Mouse (Mus musculus) heart, postnatal 25 days (tissue): ENCODE data around the gene Lipc. TPM values are rescaled to one million over a fixed set of nuclear protein-coding genes. Genes with fewer than 3 reads are reported as not detected.

ENCODE experiments used
- DNase-seq: peaks from one replicate; pipeline ENCODE4 v3.0.0; 2022; ENCODE audit warnings: low spot score
- intact Hi-C: fragments of 180-260 bp; cut with DNase I; formaldehyde crosslinking; loops from one replicate; pipeline ENCODE4 v1.15.1; 2025
- total RNA-seq, 2 experiments: library from RNA; stranded (reverse); gene quantifications; 2 replicates each; pipeline ENCODE4 v1.2.3; 2021

The Lipc gene
- total RNA-seq, 2 experiments from 2014 or later = 0.31 TPM; not detected in 1

DNA sequence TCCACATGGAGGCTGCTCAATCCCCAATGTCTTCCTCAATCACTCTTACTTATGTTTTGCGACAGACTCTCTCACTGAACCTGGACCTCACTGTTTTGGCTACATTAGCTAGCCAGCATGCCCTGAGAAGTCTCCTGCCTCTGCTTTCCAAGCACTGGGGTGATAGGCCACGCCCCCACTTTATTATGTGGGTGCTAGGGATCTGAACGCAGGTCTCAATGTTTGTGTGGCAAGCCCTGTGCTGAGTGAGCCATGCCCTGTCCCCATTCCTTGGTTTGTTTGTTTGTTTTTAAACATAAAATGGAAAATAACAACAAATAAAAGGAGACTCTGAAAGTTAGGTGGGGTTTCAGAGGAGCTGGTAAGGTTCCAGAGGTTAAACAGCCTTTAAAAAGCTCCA lies 7.4 kb upstream of the Lipc start:
- DNase-seq = no peak
- intact Hi-C loops = no loop called here

DNA sequence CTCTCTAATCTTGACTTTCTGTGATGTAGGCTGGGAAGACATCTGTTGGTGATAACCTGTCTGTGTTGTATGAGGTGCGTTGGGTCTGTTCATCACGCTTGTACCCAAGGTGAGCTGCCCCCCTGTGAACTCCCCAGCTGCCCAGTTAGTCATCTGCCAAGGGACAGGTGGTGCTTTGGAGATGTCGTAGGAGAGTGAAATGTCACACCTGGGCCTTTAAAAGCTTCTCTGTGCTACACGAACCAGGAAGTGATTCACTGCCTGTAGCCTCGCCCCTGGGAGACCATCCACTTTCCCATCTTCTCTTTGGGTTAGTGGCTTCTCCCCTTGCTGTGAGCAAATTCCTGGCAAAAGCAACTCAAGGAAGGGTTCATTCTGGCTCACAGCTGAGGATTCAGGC lies 6.4 kb upstream of the Lipc start:
- intact Hi-C loops = no loop called here
- no peak for DNase-seq

DNA sequence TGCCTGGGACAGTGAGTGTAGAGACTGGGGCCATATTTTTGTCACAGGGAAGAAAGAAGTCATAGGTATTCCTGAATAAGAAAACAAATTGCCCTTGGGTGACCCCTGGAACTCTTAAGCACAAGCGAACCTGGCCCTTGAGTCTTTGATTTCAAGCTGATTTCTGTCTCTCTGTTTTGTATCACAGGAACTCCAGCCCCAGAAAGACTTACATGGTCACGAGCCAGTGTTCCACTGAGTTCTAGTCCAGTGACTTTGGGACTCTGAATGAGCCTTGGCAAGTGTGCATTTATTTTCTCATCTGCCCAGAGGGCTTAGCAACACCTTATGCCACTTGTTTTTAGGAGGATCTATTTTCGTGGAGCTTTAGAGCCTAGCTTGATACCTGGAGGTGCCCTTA lies 5.7 kb upstream of the Lipc start:
- intact Hi-C loops = no loop called here
- DNase-seq = no peak

DNA sequence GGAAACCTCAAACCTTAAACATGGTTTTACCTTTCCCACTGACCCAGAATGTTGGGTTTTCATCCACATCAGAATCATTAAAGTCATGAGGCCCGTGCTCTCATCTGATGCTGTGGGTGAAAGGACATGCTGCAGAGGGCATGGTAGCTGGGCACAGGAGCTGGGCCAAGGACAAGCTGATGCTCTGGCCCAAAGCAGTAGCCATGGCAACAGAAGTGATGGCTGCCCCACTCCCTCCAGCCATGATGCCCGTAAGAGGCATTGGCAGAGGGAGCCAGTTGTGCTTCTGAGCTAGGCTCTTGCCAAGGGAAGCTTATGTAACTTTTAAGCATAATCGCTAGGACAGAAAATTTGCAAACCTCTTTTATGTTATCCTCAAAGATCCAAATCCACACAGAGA lies 2.2 kb upstream of the Lipc start:
- intact Hi-C loops = no loop called here
- DNase-seq = no peak

DNA sequence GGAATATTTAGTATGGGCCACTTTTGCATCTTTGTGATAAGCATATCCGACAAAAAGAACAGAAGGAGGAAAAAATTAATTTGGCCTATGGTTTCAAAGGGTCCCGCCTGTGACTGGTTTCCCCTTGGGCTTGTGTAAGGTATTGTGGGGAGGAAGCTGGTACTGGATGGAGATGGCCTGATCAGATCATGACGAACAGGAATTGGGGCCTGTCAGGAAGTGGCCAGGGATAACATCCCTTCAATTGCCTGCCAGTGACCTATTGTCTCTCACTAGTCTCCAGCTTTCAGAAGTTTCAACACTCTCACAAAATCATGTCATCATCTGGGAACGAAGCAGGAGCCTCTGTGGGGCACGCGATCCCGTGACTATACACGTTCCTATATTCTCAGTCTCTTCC lies 2.7 kb downstream of the Lipc start:
- no peak for DNase-seq
- intact Hi-C loops = no loop called here

DNA sequence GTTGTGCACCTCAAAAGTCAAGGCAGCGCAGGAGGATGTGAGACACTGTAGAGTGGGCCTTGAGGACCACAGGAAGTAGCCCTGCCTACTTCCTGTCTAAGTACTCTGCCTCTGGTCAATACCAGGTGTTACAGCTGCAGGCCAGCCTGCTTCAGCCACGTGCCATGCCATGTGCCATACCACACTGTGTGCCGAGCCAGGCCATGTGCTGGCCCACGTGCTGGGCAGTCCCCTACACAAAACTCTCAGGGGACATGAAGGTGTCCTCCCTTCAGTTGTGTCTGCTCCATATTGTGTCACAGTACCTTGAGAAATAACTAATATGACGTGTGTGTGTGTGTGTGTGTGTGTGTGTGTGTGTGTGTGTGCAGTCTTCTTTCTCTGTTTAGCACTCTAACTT lies 4.7 kb downstream of the Lipc start:
- no peak for DNase-seq
- intact Hi-C loops = no loop called here

DNA sequence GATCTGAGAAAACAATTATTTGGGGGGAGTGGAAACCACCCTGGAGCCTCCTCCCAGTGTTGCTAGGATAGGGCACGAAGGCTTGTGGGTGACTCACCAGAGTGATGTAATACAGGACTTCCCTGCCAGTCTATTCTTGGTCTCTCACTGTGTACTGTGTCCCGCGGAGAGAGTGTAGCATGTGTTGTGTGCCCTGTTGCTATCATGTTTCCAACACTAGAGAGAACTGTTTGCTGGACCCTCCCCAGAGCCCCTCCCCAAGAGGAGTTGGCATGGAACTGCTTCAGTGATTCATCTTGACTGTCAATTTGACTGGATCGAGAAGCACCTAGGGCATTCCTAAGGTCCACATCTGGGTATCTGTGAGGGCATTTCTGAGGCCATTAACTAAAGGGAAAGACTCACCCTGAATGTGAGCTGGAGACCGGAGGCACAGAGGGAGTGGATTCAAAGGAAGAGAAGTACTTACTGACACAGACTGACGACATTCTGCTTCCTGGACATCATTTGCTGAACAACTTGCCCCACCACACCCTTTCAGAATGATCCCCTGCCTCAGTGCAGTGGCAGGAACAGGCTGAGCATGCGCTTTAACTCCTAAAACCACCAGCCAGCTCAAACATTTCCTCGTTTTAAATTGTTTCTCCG lies 9.2 kb downstream of the Lipc start:
- intact Hi-C loops = loop anchor here (5.0 kb wide), 1 partner anchor 129 kb away; no protein-coding TSS in a partner anchor
- peak; percentile 52 for DNase-seq

DNA sequence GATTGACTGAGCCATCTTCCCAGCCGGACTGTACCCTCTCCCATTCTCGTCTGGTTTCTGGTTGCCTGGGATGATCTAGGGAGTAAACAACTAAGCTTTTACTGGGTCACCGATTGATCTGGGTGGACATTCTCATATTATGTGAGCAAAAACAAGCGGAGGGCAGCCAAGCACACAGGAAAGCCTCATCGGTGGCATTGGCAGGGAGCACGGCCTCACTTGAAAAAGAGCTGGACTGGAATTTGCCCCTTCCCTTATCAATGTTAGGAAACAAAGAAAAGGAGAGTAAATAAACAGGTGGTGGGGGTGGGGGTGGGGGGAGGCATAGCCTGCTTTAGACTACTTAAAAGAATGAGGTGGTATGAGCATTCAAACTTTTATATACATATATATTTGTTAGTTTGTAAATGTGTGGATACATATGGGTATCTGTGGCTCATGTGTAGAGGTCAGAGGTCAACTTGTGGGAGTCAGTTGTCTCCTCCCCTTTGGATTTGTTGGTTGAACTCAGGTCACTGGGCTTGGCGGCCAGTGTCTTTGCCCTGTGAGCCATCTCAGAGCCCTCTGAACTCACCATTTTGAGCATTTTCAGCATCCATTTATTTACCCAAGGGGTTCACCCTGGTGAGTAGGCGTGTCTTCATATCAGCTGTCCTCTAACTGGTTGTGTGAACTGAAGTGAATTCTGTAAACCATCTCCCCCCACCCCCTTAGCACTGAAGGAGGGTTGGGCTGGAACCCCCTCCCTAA lies 12.1 kb downstream of the Lipc start:
- intact Hi-C loops = loop anchor here (5.0 kb wide), 1 partner anchor 132 kb away; no protein-coding TSS in a partner anchor
- DNase-seq = no peak

DNA sequence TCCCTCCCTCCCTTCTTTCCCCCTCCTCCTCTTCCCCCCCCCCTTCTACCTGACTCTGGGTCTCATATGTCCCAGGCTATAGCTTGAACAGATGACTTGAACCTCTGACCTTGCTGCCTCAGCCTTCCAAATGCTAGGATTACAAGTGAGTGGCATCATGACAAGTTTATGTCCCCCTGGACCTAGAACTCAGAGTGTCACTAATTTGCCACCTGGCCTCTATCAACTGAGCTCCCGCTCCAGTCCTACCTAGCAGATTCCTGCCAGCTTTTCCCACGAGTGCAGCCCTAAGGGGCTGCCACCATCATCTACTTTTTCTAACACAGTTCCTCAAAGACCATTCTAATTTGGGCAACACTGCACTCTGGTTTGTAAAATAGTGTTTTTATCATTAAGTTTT lies 13.2 kb downstream of the Lipc start:
- no peak for DNase-seq
- intact Hi-C loops = no loop called here

DNA sequence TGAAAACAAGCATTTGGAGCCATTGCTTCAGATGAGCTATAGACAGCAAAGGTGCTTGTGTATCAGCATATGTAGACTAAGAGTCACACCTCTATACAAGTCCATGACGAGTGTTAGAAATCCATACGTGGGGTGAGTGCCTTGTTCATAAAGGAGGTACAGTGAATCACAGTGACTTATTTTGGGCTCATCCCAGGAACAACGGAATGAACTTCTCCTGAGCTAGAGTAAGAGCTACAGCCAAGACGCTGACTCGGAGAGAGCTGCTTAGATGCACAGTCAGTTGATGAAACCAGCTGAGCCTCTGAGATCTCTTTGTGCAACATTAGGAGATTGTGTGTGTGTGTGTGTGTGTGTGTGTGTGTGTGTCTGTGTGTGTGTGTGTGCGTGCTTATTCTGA lies 13.9 kb downstream of the Lipc start:
- DNase-seq = no peak
- intact Hi-C loops = no loop called here

DNA sequence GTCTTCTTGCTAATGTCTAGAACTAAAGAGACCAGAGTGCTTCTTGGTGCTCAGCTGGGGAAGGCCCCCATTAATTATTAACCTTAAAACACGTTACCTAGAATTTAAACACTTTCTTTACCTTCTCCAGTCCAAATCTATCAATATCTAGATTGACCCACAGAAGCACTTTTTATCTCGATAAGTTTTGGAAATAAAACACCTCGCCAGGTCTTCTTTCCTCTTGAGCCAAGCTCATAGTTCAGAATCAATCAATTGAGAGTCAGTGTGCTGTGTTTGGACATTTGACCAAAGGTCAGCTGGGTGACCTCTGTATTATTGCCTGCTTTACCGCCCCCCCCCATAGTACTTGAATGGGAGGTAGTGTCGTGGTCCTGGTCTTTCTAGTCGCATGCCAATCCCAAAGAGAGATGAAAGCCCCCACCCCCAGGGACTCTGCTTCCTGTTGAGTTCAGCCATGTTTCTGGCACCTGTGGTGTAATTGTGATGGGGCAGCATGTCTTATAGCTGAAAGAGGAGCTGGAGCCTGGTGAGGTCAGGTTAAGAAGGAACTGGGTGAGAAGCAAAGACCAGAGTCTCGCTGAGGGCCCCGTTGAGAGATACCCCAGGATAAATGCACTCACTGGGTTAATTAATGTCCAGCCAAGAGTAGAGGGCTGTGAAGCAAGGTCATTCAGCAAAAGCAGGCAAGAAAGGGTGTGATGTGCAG lies 17.3 kb downstream of the Lipc start:
- no peak for DNase-seq
- intact Hi-C loops = loop anchor here (5.0 kb wide), 2 partner anchors 37 to 38 kb away; no protein-coding TSS in a partner anchor

DNA sequence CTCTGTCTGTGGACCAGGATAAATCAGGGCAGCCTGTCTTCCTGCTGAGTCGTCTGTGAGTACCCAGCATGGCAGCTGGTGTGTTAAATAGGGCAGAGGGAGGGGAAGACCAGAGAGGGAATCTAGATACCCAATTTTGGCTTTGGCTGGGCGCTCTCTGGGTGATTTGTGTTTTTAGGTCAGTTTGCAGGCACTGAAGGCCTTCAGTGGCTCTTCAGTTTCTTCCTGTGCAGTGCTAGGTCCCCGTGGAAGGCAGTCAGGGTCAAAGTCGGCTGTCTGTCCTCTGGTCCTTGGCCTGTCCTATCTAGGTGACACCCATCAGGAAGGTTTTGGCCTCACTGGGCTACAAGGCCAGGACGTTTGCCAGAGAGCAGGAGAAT lies 21.4 kb downstream of the Lipc start:
- DNase-seq = no peak
- intact Hi-C loops = loop anchor here (5.0 kb wide), 2 partner anchors 33 to 42 kb away; no protein-coding TSS in a partner anchor

DNA sequence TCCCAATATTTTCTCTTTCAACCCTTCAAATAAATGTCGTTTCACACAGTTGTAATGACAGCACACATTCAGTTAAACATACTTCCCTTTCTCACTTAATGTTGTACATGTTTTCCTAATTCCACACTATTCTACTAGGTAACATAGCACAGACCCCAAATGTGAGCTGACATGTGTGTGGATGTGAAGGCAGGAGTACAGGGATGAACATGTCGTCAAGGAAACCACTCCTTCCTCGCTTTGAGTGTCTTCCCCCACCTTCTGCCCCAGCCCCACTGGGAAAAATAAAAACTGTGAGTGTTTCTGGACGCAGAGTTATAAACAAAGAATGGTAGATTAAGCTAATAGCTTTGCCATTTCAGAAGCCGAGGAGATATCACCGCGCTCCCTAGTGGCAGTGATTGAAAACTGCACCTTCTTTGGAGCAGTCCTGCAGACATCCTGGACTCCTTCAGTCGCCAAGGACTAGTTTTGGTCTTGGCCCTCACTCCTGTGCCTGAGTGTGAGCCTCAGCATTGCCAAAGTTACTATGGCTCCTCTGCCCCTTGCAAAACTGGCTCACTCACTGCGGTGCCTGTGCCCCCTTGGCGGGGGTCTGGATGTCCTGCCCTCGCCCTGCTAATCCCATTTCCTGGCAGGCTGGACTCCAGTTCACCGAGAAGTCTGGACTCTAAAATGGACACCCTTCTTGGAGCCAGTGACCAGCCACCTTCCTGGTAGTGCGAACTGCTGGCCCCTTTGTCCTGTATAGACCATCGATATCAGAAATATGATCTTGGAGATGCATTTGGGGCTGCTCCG lies 22.0 kb downstream of the Lipc start:
- DNase-seq = no peak
- intact Hi-C loops = loop anchor here (5.0 kb wide), 4 partner anchors 33 to 253 kb away; partner anchors contain the start of gene Adam10

DNA sequence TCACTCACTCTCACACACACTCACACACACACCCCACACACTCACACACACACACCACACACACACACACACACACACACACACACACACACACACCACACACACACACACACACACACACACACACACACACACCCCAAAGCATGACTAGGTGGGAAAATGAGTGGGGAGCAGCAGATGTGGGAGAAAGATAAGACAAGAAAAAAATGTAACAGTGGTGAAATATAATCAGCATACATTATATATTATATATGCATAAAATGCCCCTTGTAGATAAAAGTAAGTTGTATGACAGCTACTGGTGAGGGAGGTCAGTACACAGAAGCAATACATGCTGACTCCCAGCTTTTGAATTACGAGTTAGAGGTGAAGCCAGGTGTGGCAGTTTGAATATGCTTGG lies 23.6 kb downstream of the Lipc start:
- intact Hi-C loops = loop anchor here (5.0 kb wide), 2 partner anchors 86 to 251 kb away; partner anchors contain the start of gene Adam10
- DNase-seq = no peak

DNA sequence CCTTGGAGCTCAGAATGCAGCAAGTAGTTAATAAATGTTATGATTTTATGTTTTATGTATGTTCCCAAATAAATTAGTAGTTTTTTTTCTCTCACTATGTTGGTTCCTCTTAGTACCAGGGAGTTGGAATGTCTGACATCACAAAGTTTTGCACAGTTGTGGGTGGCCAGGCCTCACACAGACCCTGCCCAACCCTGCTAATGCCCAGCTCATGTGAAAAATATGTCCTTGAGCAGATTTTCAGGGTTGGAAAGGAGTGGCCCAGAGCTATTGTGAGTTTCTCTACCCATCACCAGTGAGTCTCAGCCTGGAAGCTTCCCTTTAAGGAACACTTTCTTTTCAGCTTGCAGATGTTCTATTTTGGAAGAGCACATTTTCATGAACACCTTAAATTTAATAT lies 24.3 kb downstream of the Lipc start:
- no peak for DNase-seq
- intact Hi-C loops = loop anchor here (5.0 kb wide), 2 partner anchors 85 to 250 kb away; partner anchors contain the start of gene Adam10

DNA sequence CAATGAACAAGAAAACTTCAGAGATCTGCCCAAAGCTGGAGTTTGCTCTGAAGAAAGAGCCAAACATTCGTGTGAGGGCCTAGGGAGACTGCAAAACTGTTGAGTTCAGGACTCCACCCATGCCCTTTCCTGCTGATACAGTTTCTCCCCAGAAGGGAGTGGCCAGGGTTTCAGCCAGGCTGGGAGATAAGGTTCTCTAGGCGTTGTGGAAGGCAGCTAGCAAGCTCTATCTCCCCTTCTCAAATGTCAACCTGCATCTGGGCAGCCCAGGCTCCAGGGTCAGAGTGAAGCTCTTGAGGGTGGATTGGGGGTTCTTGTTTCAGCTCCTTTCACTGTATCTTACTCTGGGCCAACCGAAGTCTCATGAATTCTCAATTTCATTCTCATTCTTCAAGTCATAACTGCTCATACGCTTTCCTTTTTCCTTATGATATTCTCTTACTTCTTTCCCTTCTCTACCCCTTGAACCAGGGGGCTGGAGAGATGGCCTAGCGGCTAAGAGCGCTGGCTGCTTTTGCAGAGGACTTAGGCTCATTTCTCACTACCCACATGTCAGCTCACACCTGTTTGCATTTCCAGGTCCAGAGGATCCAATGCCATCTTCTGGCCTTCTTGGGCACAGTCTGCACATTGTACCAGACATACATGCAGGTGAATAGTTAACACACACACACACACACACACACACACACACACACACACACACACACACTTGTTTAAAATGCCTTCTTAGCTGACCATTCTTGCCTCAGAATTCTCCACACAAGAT lies 25.0 kb downstream of the Lipc start:
- intact Hi-C loops = loop anchor here (5.0 kb wide), 2 partner anchors 85 to 250 kb away; partner anchors contain the start of gene Adam10
- no peak for DNase-seq

DNA sequence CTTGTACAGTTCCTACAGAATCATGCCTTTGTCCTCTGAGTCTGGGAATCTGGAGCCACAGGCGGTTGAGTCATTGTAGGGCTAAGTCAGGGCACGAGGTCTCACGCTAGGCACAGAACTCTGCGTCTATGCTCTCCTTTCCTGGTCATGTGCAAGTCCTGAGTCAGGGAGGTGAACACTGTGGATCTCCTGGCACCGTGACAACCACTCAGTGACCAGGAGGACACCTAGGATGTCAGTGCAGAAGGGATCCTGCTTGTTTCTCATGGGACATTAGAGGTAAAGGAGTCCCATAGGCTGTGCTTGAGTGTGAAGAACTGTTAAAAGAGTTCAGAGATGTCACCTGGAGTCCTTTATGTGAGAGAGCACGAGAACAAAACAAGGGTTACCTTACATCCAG lies 26.8 kb downstream of the Lipc start:
- intact Hi-C loops = loop anchor here (5.0 kb wide), 2 partner anchors 83 to 248 kb away; partner anchors contain the start of gene Adam10
- no peak for DNase-seq

DNA sequence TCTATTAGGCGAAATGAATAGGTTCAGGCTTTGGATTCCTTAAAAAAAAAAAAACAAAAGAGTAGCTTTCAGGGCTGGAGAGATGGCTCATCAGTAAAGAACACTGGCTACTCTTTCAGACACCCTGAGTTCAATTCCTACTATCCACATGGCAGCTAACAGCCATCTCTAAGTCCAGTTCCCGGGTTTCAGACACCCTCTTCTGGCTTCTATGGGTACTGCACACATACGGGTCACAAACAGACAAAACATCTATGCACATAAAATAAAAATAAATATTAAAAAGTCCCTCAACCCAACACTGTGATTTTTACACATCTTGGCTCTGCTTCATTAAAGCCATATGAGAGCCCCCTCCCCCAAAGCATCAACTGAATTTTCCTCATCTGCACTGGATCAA lies 27.3 kb downstream of the Lipc start:
- DNase-seq = no peak
- intact Hi-C loops = loop anchor here (5.0 kb wide), 2 partner anchors 82 to 247 kb away; partner anchors contain the start of gene Adam10
